Mouse (Mus musculus): ENCODE measurements at regions not wholly inside any gene's neighbourhood (a gene's known extent, or its start where the extent isn't known, plus 50 kb on each side); places are given as distances from the start of the nearest gene placed in this dataset.
A peak's percentile ranks its signal among the peaks of the same experiment; 100 is the strongest.

- Histone ChIP-seq H3K9ac (no peak overlapping the region), H3K9me3 (replicated peaks) (no peaks in the 10 kb centered on the region), H3K4me3 (replicated peaks) (no peak overlapping the region), H3K27me3 (no peaks in the 10 kb centered on the region), H3K4me2 (replicated peaks) (0 out of 2 replicates have a peak overlapping the region, but pooled peaks have one; percentile 6), H3K36me3 (no peaks in the 10 kb centered on the region), H3K4me1 (peaks cover 13% of the 10 kb centered on the region; the same call in 1 of the 2 replicates), H3K27ac (replicated peaks) (no peak overlapping the region)
- ATAC-seq (ENCODE audit: insufficient number of reproducible peaks, low FRiP score, low TSS enrichment, low read depth): peak; percentile 51; the same call in 1 of the 2 replicates
- WGBS: 19% methylated on average over 8 of the region's 8 CpGs
These were observed 379.4 kb upstream of the Noct start for GRCm38 (mm10) chr3:50844835-50845301.

GRCm38 (mm10) chr3:50845311-50845710 is 378.9 kb upstream of the Noct start:
- no peak overlapping the region for H3K4me3 ChIP-seq (replicated peaks)
- H3K9me3 ChIP-seq (replicated peaks): no peaks in the 10 kb centered on the region
- H3K4me2 ChIP-seq (replicated peaks): 0 out of 2 replicates have a peak overlapping the region, but pooled peaks have one; percentile 6
- H3K36me3 ChIP-seq: no peaks in the 10 kb centered on the region
- no peaks in the 10 kb centered on the region for H3K27me3 ChIP-seq
- no peak overlapping the region for H3K9ac ChIP-seq
- no peak overlapping the region for H3K27ac ChIP-seq (replicated peaks)
- ATAC-seq (ENCODE audit: insufficient number of reproducible peaks, low FRiP score, low TSS enrichment, low read depth): no peak
- WGBS: 10% methylated on average over 2 of the region's 2 CpGs
- peaks cover 13% of the 10 kb centered on the region; the same call in 1 of the 2 replicates for H3K4me1 ChIP-seq

- WGBS: 45% methylated on average over 3 of the region's 3 CpGs
- no peak overlapping the region for H3K27ac ChIP-seq (replicated peaks)
- no peaks in the 10 kb centered on the region for H3K9me3 ChIP-seq (replicated peaks)
- no peaks in the 10 kb centered on the region for H3K36me3 ChIP-seq
- H3K4me2 ChIP-seq (replicated peaks): no peak overlapping the region
- peaks cover 13% of the 10 kb centered on the region; the same call in 1 of the 2 replicates for H3K4me1 ChIP-seq
- H3K4me3 ChIP-seq (replicated peaks): no peak overlapping the region
- no peak overlapping the region for H3K9ac ChIP-seq
- no peak for ATAC-seq (ENCODE audit: insufficient number of reproducible peaks, low FRiP score, low TSS enrichment, low read depth)
- no peaks in the 10 kb centered on the region for H3K27me3 ChIP-seq
These were observed 375.7 kb upstream of the Noct start for GRCm38 (mm10) chr3:50848528-50848927.

- 76% methylated on average over 5 of the region's 5 CpGs for WGBS
- H3K27me3 ChIP-seq: no peaks in the 10 kb centered on the region
- no peaks in the 10 kb centered on the region for H3K9me3 ChIP-seq (replicated peaks)
- H3K27ac ChIP-seq (replicated peaks): no peak overlapping the region
- H3K4me3 ChIP-seq (replicated peaks): no peak overlapping the region
- no peak overlapping the region for H3K9ac ChIP-seq
- H3K4me1 ChIP-seq: no peaks in the 10 kb centered on the region
- no peak for ATAC-seq (ENCODE audit: insufficient number of reproducible peaks, low FRiP score, low TSS enrichment, low read depth)
- no peak overlapping the region for H3K4me2 ChIP-seq (replicated peaks)
- H3K36me3 ChIP-seq: no peaks in the 10 kb centered on the region
These were observed 373.1 kb upstream of the Noct start for GRCm38 (mm10) chr3:50851083-50851637.

GRCm38 (mm10) chr3:50867105-50867504 is 357.1 kb upstream of the Noct start:
- H3K4me2 ChIP-seq (replicated peaks): no peak overlapping the region

GRCm38 (mm10) chr3:50869211-50869610 is 355.0 kb upstream of the Noct start:
- Histone ChIP-seq H3K9me3 (replicated peaks) (no peaks in the 10 kb centered on the region), H3K4me3 (replicated peaks) (no peak overlapping the region), H3K4me1 (no peaks in the 10 kb centered on the region), H3K9ac (no peak overlapping the region), H3K27ac (replicated peaks) (no peak overlapping the region), H3K4me2 (replicated peaks) (no peak overlapping the region), H3K36me3 (no peaks in the 10 kb centered on the region), H3K27me3 (no peaks in the 10 kb centered on the region)
- WGBS: 88% methylated on average over 3 of the region's 3 CpGs
- no peak for ATAC-seq (ENCODE audit: insufficient number of reproducible peaks, low FRiP score, low TSS enrichment, low read depth)

More at GRCm38 (mm10) chr3:50867105-50867504, 357.1 kb upstream of the Noct start:
- Histone ChIP-seq H3K27me3 (no peaks in the 10 kb centered on the region), H3K9me3 (replicated peaks) (no peaks in the 10 kb centered on the region), H3K27ac (replicated peaks) (no peak overlapping the region), H3K36me3 (no peaks in the 10 kb centered on the region), H3K9ac (no peak overlapping the region), H3K4me3 (replicated peaks) (no peak overlapping the region), H3K4me1 (no peaks in the 10 kb centered on the region)
- no peak for ATAC-seq (ENCODE audit: insufficient number of reproducible peaks, low FRiP score, low TSS enrichment, low read depth)
- 96% methylated on average over 1 of the region's 1 CpGs for WGBS

GRCm38 (mm10) chr3:50879050-50879449 is 345.2 kb upstream of the Noct start:
- H3K4me3 ChIP-seq (replicated peaks): no peak overlapping the region
- H3K4me1 ChIP-seq: no peaks in the 10 kb centered on the region
- H3K9me3 ChIP-seq (replicated peaks): no peaks in the 10 kb centered on the region
- no peaks in the 10 kb centered on the region for H3K36me3 ChIP-seq
- ATAC-seq (ENCODE audit: insufficient number of reproducible peaks, low FRiP score, low TSS enrichment, low read depth): no peak
- no peak overlapping the region for H3K4me2 ChIP-seq (replicated peaks)
- no peak overlapping the region for H3K9ac ChIP-seq
- H3K27me3 ChIP-seq: no peaks in the 10 kb centered on the region
- H3K27ac ChIP-seq (replicated peaks): no peak overlapping the region
- 72% methylated on average over 4 of the region's 4 CpGs for WGBS

- Histone ChIP-seq H3K4me2 (replicated peaks) (no peak overlapping the region), H3K36me3 (no peaks in the 10 kb centered on the region), H3K27me3 (no peaks in the 10 kb centered on the region), H3K9ac (no peak overlapping the region), H3K4me1 (no peaks in the 10 kb centered on the region), H3K4me3 (replicated peaks) (no peak overlapping the region), H3K9me3 (replicated peaks) (no peaks in the 10 kb centered on the region), H3K27ac (replicated peaks) (no peak overlapping the region)
- 87% methylated on average over 8 of the region's 8 CpGs for WGBS
- no peak for ATAC-seq (ENCODE audit: insufficient number of reproducible peaks, low FRiP score, low TSS enrichment, low read depth)
These were observed 344.7 kb upstream of the Noct start for GRCm38 (mm10) chr3:50879595-50879994.

GRCm38 (mm10) chr3:50881437-50882248 is 342.6 kb upstream of the Noct start:
- Histone ChIP-seq H3K27me3 (no peaks in the 10 kb centered on the region), H3K4me1 (no peaks in the 10 kb centered on the region), H3K9ac (no peak overlapping the region), H3K4me3 (replicated peaks) (no peak overlapping the region), H3K27ac (replicated peaks) (no peak overlapping the region), H3K9me3 (replicated peaks) (no peaks in the 10 kb centered on the region), H3K4me2 (replicated peaks) (no peak overlapping the region), H3K36me3 (no peaks in the 10 kb centered on the region)
- 39% methylated on average over 9 of the region's 9 CpGs for WGBS
- no peak for ATAC-seq (ENCODE audit: insufficient number of reproducible peaks, low FRiP score, low TSS enrichment, low read depth)

GRCm38 (mm10) chr3:50882249-50882733 is 342.0 kb upstream of the Noct start:
- no peak overlapping the region for H3K4me2 ChIP-seq (replicated peaks)
- H3K36me3 ChIP-seq: no peaks in the 10 kb centered on the region
- H3K9ac ChIP-seq: no peak overlapping the region
- WGBS: 40% methylated on average over 8 of the region's 8 CpGs
- H3K4me3 ChIP-seq (replicated peaks): no peak overlapping the region
- no peak overlapping the region for H3K27ac ChIP-seq (replicated peaks)
- no peaks in the 10 kb centered on the region for H3K9me3 ChIP-seq (replicated peaks)
- H3K4me1 ChIP-seq: no peaks in the 10 kb centered on the region; the same call in 1 of the 2 replicates
- no peak for ATAC-seq (ENCODE audit: insufficient number of reproducible peaks, low FRiP score, low TSS enrichment, low read depth)
- no peaks in the 10 kb centered on the region for H3K27me3 ChIP-seq

- H3K27ac ChIP-seq (replicated peaks): no peak overlapping the region
- ATAC-seq (ENCODE audit: insufficient number of reproducible peaks, low FRiP score, low TSS enrichment, low read depth): no peak
- no peaks in the 10 kb centered on the region for H3K27me3 ChIP-seq
- H3K9me3 ChIP-seq (replicated peaks): no peaks in the 10 kb centered on the region
- WGBS: 80% methylated on average over 10 of the region's 10 CpGs
- H3K36me3 ChIP-seq: no peaks in the 10 kb centered on the region
- H3K4me2 ChIP-seq (replicated peaks): no peak overlapping the region
- H3K4me1 ChIP-seq: no peaks in the 10 kb centered on the region; the same call in 1 of the 2 replicates
- H3K4me3 ChIP-seq (replicated peaks): no peak overlapping the region
- H3K9ac ChIP-seq: no peak overlapping the region
These were observed 337.9 kb upstream of the Noct start for GRCm38 (mm10) chr3:50886336-50886735.

All from embryonic facial prominence, embryonic 15.5 days (tissue).